Mouse (Mus musculus): Measurements from ENCODE around the gene Sgce. TPM values are rescaled to one million over a fixed set of nuclear protein-coding genes. Genes with fewer than 3 reads are reported as not detected.
A peak's percentile ranks its signal among the peaks of the same experiment; 100 is the strongest.

The Sgce gene
- polyA plus RNA-seq, 1 experiment: 14.8 TPM

DNA sequence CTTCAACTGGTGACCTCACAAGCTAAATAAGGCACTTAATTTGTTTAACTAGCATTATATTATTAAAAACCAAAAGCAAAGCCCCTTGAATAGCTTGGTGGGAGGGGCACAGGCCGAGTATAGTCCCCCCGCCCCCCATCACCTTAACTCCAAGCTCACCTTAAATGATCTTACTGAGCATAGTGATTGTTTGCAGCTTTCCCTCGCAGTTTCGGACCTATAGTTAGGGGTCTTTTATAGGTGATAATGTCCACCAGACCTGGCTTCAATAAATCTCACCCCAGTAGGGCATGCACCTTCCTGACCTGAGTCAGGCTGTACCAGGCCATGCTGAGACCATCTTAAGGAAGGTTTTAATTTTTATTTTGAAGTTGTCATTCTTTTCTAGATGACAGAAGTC is 4.3 kb upstream of the Sgce start:
- TF ChIP-seq USF1 (IDR thresholded peaks at IDR 0.05; ENCODE audit: low read depth) (no peak), MYOD1 (IDR thresholded peaks at IDR 0.05; ENCODE audit: control insufficient read depth, insufficient read length, low read depth) (no peak), CTCF (IDR thresholded peaks at IDR 0.05; ENCODE audit: control insufficient read depth, insufficient read depth, insufficient read length) (no peak), FOSL1 (IDR thresholded peaks at IDR 0.05; ENCODE audit: insufficient read depth, low read length, poor library complexity, severe bottlenecking) (no peak), CEBPB (IDR thresholded peaks at IDR 0.05; ENCODE audit: low read depth) (no peak), MAX (IDR thresholded peaks at IDR 0.05) (no peak), MYOG (IDR thresholded peaks at IDR 0.05; ENCODE audit: control insufficient read depth, extremely low read depth, insufficient read length) (no peak)
- Histone ChIP-seq H3K36me3 (ENCODE audit: control insufficient read depth, insufficient read depth) (no peaks in the 10 kb centered on the region), H3K27me3 (ENCODE audit: control insufficient read depth, insufficient read depth, insufficient read length) (no peaks in the 10 kb centered on the region), H3K79me3 (ENCODE audit: low read depth) (no peaks in the 10 kb centered on the region), H3K4me3 (ENCODE audit: insufficient read depth, poor library complexity, severe bottlenecking) (no peak overlapping the region), H3ac (ENCODE audit: control insufficient read depth, insufficient read length, low read depth) (no peak overlapping the region), H3K79me2 (ENCODE audit: control insufficient read depth, insufficient read depth) (no peaks in the 10 kb centered on the region)

GRCm38 (mm10) chr6:4749091-4749490 is 2.1 kb upstream of the Sgce start:
- Histone ChIP-seq H3K79me2 (ENCODE audit: control insufficient read depth, insufficient read depth) (no peaks in the 10 kb centered on the region), H3K36me3 (ENCODE audit: control insufficient read depth, insufficient read depth) (no peaks in the 10 kb centered on the region), H3K4me3 (ENCODE audit: insufficient read depth, poor library complexity, severe bottlenecking) (no peak overlapping the region), H3ac (ENCODE audit: control insufficient read depth, insufficient read length, low read depth) (no peak overlapping the region), H3K27me3 (ENCODE audit: control insufficient read depth, insufficient read depth, insufficient read length) (no peaks in the 10 kb centered on the region), H3K79me3 (ENCODE audit: low read depth) (no peaks in the 10 kb centered on the region)
- no peak for TF ChIP-seq MAX (IDR thresholded peaks at IDR 0.05)
- no peak for TF ChIP-seq CTCF (IDR thresholded peaks at IDR 0.05; ENCODE audit: control insufficient read depth, insufficient read depth, insufficient read length)
- no peak for TF ChIP-seq MYOD1 (IDR thresholded peaks at IDR 0.05; ENCODE audit: control insufficient read depth, insufficient read length, low read depth)
- TF ChIP-seq FOSL1 (IDR thresholded peaks at IDR 0.05; ENCODE audit: insufficient read depth, low read length, poor library complexity, severe bottlenecking): no peak
- TF ChIP-seq MYOG (IDR thresholded peaks at IDR 0.05; ENCODE audit: control insufficient read depth, extremely low read depth, insufficient read length): no peak

GRCm38 (mm10) chr6:4748506-4748961 is 1.5 kb upstream of the Sgce start:
- Histone ChIP-seq H3K79me3 (ENCODE audit: low read depth) (no peaks in the 10 kb centered on the region), H3K79me2 (ENCODE audit: control insufficient read depth, insufficient read depth) (no peaks in the 10 kb centered on the region), H3ac (ENCODE audit: control insufficient read depth, insufficient read length, low read depth) (no peak overlapping the region), H3K27me3 (ENCODE audit: control insufficient read depth, insufficient read depth, insufficient read length) (no peaks in the 10 kb centered on the region), H3K4me3 (ENCODE audit: insufficient read depth, poor library complexity, severe bottlenecking) (no peak overlapping the region), H3K36me3 (ENCODE audit: control insufficient read depth, insufficient read depth) (no peaks in the 10 kb centered on the region)
- no peak for TF ChIP-seq FOSL1 (IDR thresholded peaks at IDR 0.05; ENCODE audit: insufficient read depth, low read length, poor library complexity, severe bottlenecking)
- TF ChIP-seq CTCF (IDR thresholded peaks at IDR 0.05; ENCODE audit: control insufficient read depth, insufficient read depth, insufficient read length): no peak
- TF ChIP-seq MAX (IDR thresholded peaks at IDR 0.05): no peak
- no peak for TF ChIP-seq CEBPB (IDR thresholded peaks at IDR 0.05; ENCODE audit: low read depth)
- no peak for TF ChIP-seq MYOD1 (IDR thresholded peaks at IDR 0.05; ENCODE audit: control insufficient read depth, insufficient read length, low read depth)

DNA sequence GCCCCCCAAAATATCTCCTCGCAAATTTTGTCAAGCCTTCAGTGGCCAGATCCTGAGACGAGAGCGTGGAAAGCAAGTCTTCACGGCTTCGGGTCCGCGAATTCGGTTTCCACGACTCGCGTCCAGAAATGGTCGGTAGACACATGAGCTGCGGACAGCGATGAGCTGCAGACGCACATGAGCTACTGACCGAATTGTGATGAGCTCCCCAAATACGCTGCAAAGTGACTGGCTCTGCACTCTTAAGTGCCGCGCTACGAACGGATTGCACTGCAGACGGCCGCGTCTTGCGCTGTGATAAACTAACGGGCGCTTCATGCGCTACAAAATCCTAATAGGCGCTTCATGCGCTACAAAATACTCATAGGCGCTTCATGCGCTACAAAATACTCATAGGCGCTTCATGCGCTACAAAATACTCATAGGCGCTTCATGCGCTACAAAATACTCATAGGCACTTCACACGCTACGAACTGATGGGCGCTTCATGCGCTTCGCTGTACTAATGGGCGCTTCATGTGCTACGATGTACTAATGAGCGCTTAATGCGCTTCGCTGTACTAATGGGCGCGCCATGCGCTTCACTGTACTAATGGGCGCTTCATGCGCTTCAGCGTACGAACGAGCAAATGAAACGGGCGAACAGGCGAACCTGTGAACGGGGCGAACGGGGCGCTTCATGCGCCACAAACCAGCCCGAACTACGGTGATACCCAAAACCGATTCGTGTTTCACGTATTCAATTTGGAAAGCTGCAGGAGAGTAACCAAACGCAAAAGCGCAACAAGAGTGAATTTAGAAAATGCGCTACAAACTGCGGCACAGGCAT is 884 bp upstream of the Sgce start:
- Histone ChIP-seq H3K79me3 (ENCODE audit: low read depth) (no peaks in the 10 kb centered on the region), H3K79me2 (ENCODE audit: control insufficient read depth, insufficient read depth) (no peaks in the 10 kb centered on the region), H3K27me3 (ENCODE audit: control insufficient read depth, insufficient read depth, insufficient read length) (no peaks in the 10 kb centered on the region), H3ac (ENCODE audit: control insufficient read depth, insufficient read length, low read depth) (no peak overlapping the region), H3K36me3 (ENCODE audit: control insufficient read depth, insufficient read depth) (no peaks in the 10 kb centered on the region), H3K4me3 (ENCODE audit: insufficient read depth, poor library complexity, severe bottlenecking) (no peak overlapping the region)
- TF ChIP-seq FOSL1 (IDR thresholded peaks at IDR 0.05; ENCODE audit: insufficient read depth, low read length, poor library complexity, severe bottlenecking) (no peak), MAX (IDR thresholded peaks at IDR 0.05) (no peak), MYOG (IDR thresholded peaks at IDR 0.05; ENCODE audit: control insufficient read depth, extremely low read depth, insufficient read length) (no peak), USF1 (IDR thresholded peaks at IDR 0.05; ENCODE audit: low read depth) (no peak), CTCF (IDR thresholded peaks at IDR 0.05; ENCODE audit: control insufficient read depth, insufficient read depth, insufficient read length) (no peak), MYOD1 (IDR thresholded peaks at IDR 0.05; ENCODE audit: control insufficient read depth, insufficient read length, low read depth) (no peak)

DNA sequence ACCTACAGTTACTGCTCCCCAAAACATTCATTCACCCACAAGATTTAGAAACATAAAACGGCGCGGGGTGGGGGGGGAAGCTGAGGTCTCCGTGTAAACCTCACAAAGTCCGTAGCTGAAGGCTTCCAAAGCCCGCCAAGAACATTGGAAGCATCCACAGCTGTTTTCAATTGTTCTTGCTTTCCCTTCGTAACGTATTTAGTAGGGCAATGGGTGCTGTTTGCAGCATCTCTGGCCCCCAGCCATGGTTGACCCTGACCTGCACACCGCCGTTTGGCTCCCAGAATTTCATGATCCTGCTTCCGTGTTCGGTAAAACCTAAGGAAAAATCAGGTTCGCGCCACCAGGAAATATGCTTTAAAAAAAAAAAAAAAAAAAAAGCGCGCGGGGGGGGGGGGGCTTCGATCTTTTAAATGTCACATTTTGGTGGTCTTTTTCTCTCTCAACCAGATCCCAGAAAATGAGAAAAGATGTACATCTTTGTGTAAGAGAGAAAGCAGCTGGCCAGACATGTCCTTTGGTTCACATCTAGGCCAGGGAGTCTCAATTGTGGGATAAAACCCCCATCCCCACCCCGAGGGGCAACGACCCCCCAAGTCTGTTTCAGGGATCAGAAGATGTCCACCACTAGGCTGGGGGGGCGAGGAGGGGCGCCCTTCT is 841 bp downstream of the Sgce start:
- peak overlapping the region; percentile 69 for H3ac ChIP-seq (ENCODE audit: control insufficient read depth, insufficient read length, low read depth)
- H3K79me2 ChIP-seq (ENCODE audit: control insufficient read depth, insufficient read depth): no peaks in the 10 kb centered on the region
- H3K27me3 ChIP-seq (ENCODE audit: control insufficient read depth, insufficient read depth, insufficient read length): no peaks in the 10 kb centered on the region
- TF ChIP-seq CEBPB (IDR thresholded peaks at IDR 0.05; ENCODE audit: low read depth) (no peak), USF1 (IDR thresholded peaks at IDR 0.05; ENCODE audit: low read depth) (no peak), MAX (IDR thresholded peaks at IDR 0.05) (no peak), FOSL1 (IDR thresholded peaks at IDR 0.05; ENCODE audit: insufficient read depth, low read length, poor library complexity, severe bottlenecking) (no peak), CTCF (IDR thresholded peaks at IDR 0.05; ENCODE audit: control insufficient read depth, insufficient read depth, insufficient read length) (no peak), MYOG (IDR thresholded peaks at IDR 0.05; ENCODE audit: control insufficient read depth, extremely low read depth, insufficient read length) (no peak), MYOD1 (IDR thresholded peaks at IDR 0.05; ENCODE audit: control insufficient read depth, insufficient read length, low read depth) (no peak)
- no peaks in the 10 kb centered on the region for H3K36me3 ChIP-seq (ENCODE audit: control insufficient read depth, insufficient read depth)
- H3K79me3 ChIP-seq (ENCODE audit: low read depth): no peaks in the 10 kb centered on the region
- H3K4me3 ChIP-seq (ENCODE audit: insufficient read depth, poor library complexity, severe bottlenecking): peak overlapping the region; percentile 28
